Mouse (Mus musculus): ENCODE results near the gene Trim65.

DNA sequence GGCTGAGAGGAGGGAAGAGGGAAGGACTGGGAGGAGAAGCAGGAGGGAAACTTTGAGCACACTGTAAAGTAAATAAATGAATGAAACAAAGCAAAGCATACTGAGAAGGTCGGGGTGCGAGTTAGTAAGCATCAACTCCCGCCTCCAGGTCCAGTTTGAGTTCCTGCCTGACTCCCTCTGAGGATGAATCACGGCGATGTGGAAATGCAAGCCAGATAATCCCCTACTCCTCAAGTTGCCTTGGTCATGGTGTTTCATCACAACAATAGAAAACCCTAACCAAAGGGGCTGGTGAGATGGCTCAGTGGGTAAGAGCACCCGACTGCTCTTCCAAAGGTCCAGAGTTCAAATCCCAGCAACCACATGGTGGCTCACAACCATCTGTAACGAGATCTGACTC is 45.1 kb upstream of the Trim65 start:
- TF ChIP-seq CTCF (IDR thresholded peaks at IDR 0.05; ENCODE audit: insufficient read depth, low read length) (no peak), POLR2A (IDR thresholded peaks at IDR 0.05; ENCODE audit: borderline replicate concordance, extremely low read depth, low read depth, low read length) (no peak)

Data from lung, adult 2 months (tissue).